Mouse (Mus musculus): ENCODE results near the gene Kalrn.
A peak's percentile ranks its signal among the peaks of the same experiment; 100 is the strongest.

Kalrn gene

GRCm38 (mm10) chr16:34430131-34430530 lies 143.2 kb downstream of the Kalrn start:
- DNase-seq (ENCODE audit: low read depth, low spot score): no peak

GRCm38 (mm10) chr16:34427654-34428053 lies 145.7 kb downstream of the Kalrn start:
- no peak for DNase-seq (ENCODE audit: low read depth, low spot score)

- DNase-seq (ENCODE audit: low read depth, low spot score): no peak
Observed at GRCm38 (mm10) chr16:34421473-34421872, 151.9 kb downstream of the Kalrn start.

GRCm38 (mm10) chr16:34417966-34418365 lies 155.4 kb downstream of the Kalrn start:
- DNase-seq (ENCODE audit: low read depth, low spot score): no peak

GRCm38 (mm10) chr16:34417383-34417782 lies 155.9 kb downstream of the Kalrn start:
- DNase-seq (ENCODE audit: low read depth, low spot score): no peak

- DNase-seq (ENCODE audit: low read depth, low spot score): no peak
Observed at GRCm38 (mm10) chr16:34414581-34414980, 158.8 kb downstream of the Kalrn start.

GRCm38 (mm10) chr16:34413868-34414333 lies 159.4 kb downstream of the Kalrn start:
- no peak for DNase-seq (ENCODE audit: low read depth, low spot score)

GRCm38 (mm10) chr16:34407036-34407435 lies 166.3 kb downstream of the Kalrn start:
- no peak for DNase-seq (ENCODE audit: low read depth, low spot score)

- no peak for DNase-seq (ENCODE audit: low read depth, low spot score)
Observed at GRCm38 (mm10) chr16:34405094-34405493, 168.2 kb downstream of the Kalrn start.

- no peak for DNase-seq (ENCODE audit: low read depth, low spot score)
Observed at GRCm38 (mm10) chr16:34401216-34401615, 172.1 kb downstream of the Kalrn start.

GRCm38 (mm10) chr16:34400102-34400728 lies 173.1 kb downstream of the Kalrn start:
- DNase-seq (ENCODE audit: low read depth, low spot score): no peak

- no peak for DNase-seq (ENCODE audit: low read depth, low spot score)
Observed at GRCm38 (mm10) chr16:34395221-34395811, 178.0 kb downstream of the Kalrn start.

- no peak for DNase-seq (ENCODE audit: low read depth, low spot score)
Observed at GRCm38 (mm10) chr16:34389520-34390271, 183.6 kb downstream of the Kalrn start.

GRCm38 (mm10) chr16:34388871-34389270 lies 184.5 kb downstream of the Kalrn start:
- no peak for DNase-seq (ENCODE audit: low read depth, low spot score)

- DNase-seq (ENCODE audit: low read depth, low spot score): no peak
Observed at GRCm38 (mm10) chr16:34385065-34385464, 188.3 kb downstream of the Kalrn start.

- no peak for DNase-seq (ENCODE audit: low read depth, low spot score)
Observed at GRCm38 (mm10) chr16:34382992-34383391, 190.3 kb downstream of the Kalrn start.

- DNase-seq (ENCODE audit: low read depth, low spot score): no peak
Observed at GRCm38 (mm10) chr16:34376166-34376857, 197.0 kb downstream of the Kalrn start.

- DNase-seq (ENCODE audit: low read depth, low spot score): peak; percentile 10
Observed at GRCm38 (mm10) chr16:34373519-34373918, 199.8 kb downstream of the Kalrn start.

- DNase-seq (ENCODE audit: low read depth, low spot score): no peak
Observed at GRCm38 (mm10) chr16:34372103-34372741, 201.1 kb downstream of the Kalrn start.

GRCm38 (mm10) chr16:34359206-34359605 lies 214.1 kb downstream of the Kalrn start:
- DNase-seq (ENCODE audit: low read depth, low spot score): no peak

GRCm38 (mm10) chr16:34355547-34355946 lies 217.8 kb downstream of the Kalrn start:
- DNase-seq (ENCODE audit: low read depth, low spot score): no peak

GRCm38 (mm10) chr16:34354042-34354441 lies 219.3 kb downstream of the Kalrn start:
- DNase-seq (ENCODE audit: low read depth, low spot score): no peak

All from A20 (cell line).